Mouse (Mus musculus) MEL (cell line): ENCODE data around the gene Zfp646. TPM values are rescaled to one million over a fixed set of nuclear protein-coding genes. Genes with fewer than 3 reads are reported as not detected.

Experiments used
- DNase-seq: peaks from one replicate; pipeline ENCODE4 v3.0.0; 2011; ENCODE audit warnings: low read depth, low spot score
- H3K27ac ChIP-seq: 2 replicates; pipeline ENCODE4 v1.5.1; 2012; ENCODE audit warnings: low read depth, mild to moderate bottlenecking, control low read depth, low read length, moderate library complexity; ENCODE audit not compliant: control insufficient read depth
- H3K27me3 ChIP-seq, 2 experiments: fragments of 150-350 bp in 1 of 2; sonication (generic) in 1 of 2; 2 replicates each; pipeline ENCODE4 v1.6.1; 2012; ENCODE audit warnings: low read length in 2 of 2, mild to moderate bottlenecking in 2 of 2, improper control_type of control experiment in 1 of 2, moderate library complexity in 1 of 2; ENCODE audit not compliant: insufficient read depth in 2 of 2, control insufficient read depth in 1 of 2
- H3K36me3 ChIP-seq, 2 experiments: 2 replicates each; pipeline ENCODE4 v1.6.1; 2012 to 2014; ENCODE audit warnings: low read length in 2 of 2, improper control_type of control experiment in 1 of 2, inconsistent platforms in 1 of 2, mild to moderate bottlenecking in 1 of 2; ENCODE audit not compliant: insufficient read depth in 2 of 2, control insufficient read depth in 1 of 2
- H3K4me1 ChIP-seq, 2 experiments: fragments of 150-350 bp in 1 of 2; sonication (generic) in 1 of 2; 2 replicates each; pipeline ENCODE4 v1.6.1; 2012; ENCODE audit warnings: low read length in 2 of 2, improper control_type of control experiment in 1 of 2, mild to moderate bottlenecking in 1 of 2; ENCODE audit not compliant: insufficient read depth in 2 of 2, control insufficient read depth in 1 of 2
- H3K4me3 ChIP-seq, 2 experiments: fragments of 150-350 bp in 1 of 2; sonication (generic) in 1 of 2; 2 replicates each; pipeline ENCODE4 v1.5.1; 2012; ENCODE audit warnings: low read depth in 2 of 2, low read length in 2 of 2, mild to moderate bottlenecking in 2 of 2, moderate library complexity in 2 of 2, control low read depth in 1 of 2, improper control_type of control experiment in 1 of 2; ENCODE audit not compliant: control insufficient read depth in 1 of 2, insufficient read depth in 1 of 2
- H3K79me2 ChIP-seq: 2 replicates; pipeline ENCODE4 v1.6.1; 2012; ENCODE audit warnings: mild to moderate bottlenecking, low read length, moderate library complexity; ENCODE audit not compliant: control insufficient read depth, poor library complexity, insufficient read depth
- H3K9ac ChIP-seq: 2 replicates; pipeline ENCODE4 v1.6.1; 2012; ENCODE audit warnings: low read depth, mild to moderate bottlenecking, control low read depth, low read length, moderate library complexity; ENCODE audit not compliant: control insufficient read depth, poor library complexity, severe bottlenecking
- H3K9me3 ChIP-seq: fragments of 150-350 bp; sonication (generic); replicated peaks from 2 replicates; pipeline ENCODE4 v1.6.1; 2012; ENCODE audit warnings: mild to moderate bottlenecking, low read length, improper control_type of control experiment, moderate library complexity; ENCODE audit not compliant: insufficient read depth
- BHLHE40 ChIP-seq: IDR thresholded peaks from 2 replicates; pipeline ENCODE4 v1.6.1; 2012; ENCODE audit warnings: low read depth, mild to moderate bottlenecking, inconsistent platforms, low read length, improper control_type of control experiment, borderline replicate concordance
- CHD1 ChIP-seq: IDR thresholded peaks from 2 replicates; pipeline ENCODE4 v1.6.1; 2012; ENCODE audit warnings: low read depth, mild to moderate bottlenecking, inconsistent platforms, low read length, improper control_type of control experiment
- CHD2 ChIP-seq: IDR thresholded peaks from 2 replicates; pipeline ENCODE4 v1.6.1; 2011; ENCODE audit warnings: low read length, improper control_type of control experiment
- CTCF ChIP-seq, 3 experiments: IDR thresholded peaks in 2 of 3; conservative IDR thresholded peaks in 1 of 3; 2 replicates each; pipeline ENCODE4 v1.5.1; 2011 to 2012; ENCODE audit warnings: low read length in 3 of 3, low read depth in 2 of 3, mild to moderate bottlenecking in 2 of 3, improper control_type of control experiment in 1 of 3, inconsistent platforms in 1 of 3, mixed read lengths in 1 of 3, moderate library complexity in 1 of 3; ENCODE audit not compliant: control insufficient read depth in 1 of 3, insufficient read depth in 1 of 3, poor library complexity in 1 of 3, severe bottlenecking in 1 of 3
- E2F4 ChIP-seq: IDR thresholded peaks from 2 replicates; pipeline ENCODE4 v1.6.1; 2011; ENCODE audit warnings: low read depth, low read length, improper control_type of control experiment, borderline replicate concordance
- ELF1 ChIP-seq: IDR thresholded peaks from 2 replicates; pipeline ENCODE4 v1.6.1; 2014; ENCODE audit warnings: low read depth, mild to moderate bottlenecking, inconsistent platforms, low read length, improper control_type of control experiment, moderate library complexity
- EP300 ChIP-seq, 2 experiments: IDR thresholded peaks; 2 replicates each; pipeline ENCODE4 v1.6.1; 2011; ENCODE audit warnings: improper control_type of control experiment in 2 of 2, low read length in 2 of 2, low read depth in 1 of 2, mild to moderate bottlenecking in 1 of 2
- ETS1 ChIP-seq: IDR thresholded peaks from 2 replicates; pipeline ENCODE4 v1.6.1; 2012; ENCODE audit warnings: low read depth, mild to moderate bottlenecking, inconsistent platforms, low read length, improper control_type of control experiment, moderate library complexity
- GABPA ChIP-seq: IDR thresholded peaks from 2 replicates; pipeline ENCODE4 v1.6.1; 2012; ENCODE audit warnings: low read depth, mild to moderate bottlenecking, inconsistent platforms, low read length, improper control_type of control experiment, moderate library complexity
- GATA1 ChIP-seq: IDR thresholded peaks from 2 replicates; pipeline ENCODE4 v1.6.1; 2011; ENCODE audit warnings: low read depth, low read length, improper control_type of control experiment
- HCFC1 ChIP-seq: IDR thresholded peaks from 2 replicates; pipeline ENCODE4 v1.6.1; 2012; ENCODE audit warnings: low read depth, mild to moderate bottlenecking, inconsistent platforms, low read length, improper control_type of control experiment, moderate library complexity
- JUND ChIP-seq: IDR thresholded peaks from 2 replicates; pipeline ENCODE4 v1.6.1; 2011; ENCODE audit warnings: low read depth, mild to moderate bottlenecking, improper control_type of control experiment, low read length
- KAT2A ChIP-seq: conservative IDR thresholded peaks from 2 replicates; pipeline ENCODE4 v1.6.1; 2012; ENCODE audit warnings: low read depth, low read length, improper control_type of control experiment, inconsistent platforms
- MAFK ChIP-seq: IDR thresholded peaks from 2 replicates; pipeline ENCODE4 v1.6.1; 2011; ENCODE audit warnings: low read depth, mild to moderate bottlenecking, low read length, improper control_type of control experiment, borderline replicate concordance
- MAX ChIP-seq: IDR thresholded peaks from 2 replicates; pipeline ENCODE4 v1.6.1; 2011; ENCODE audit warnings: low read length, improper control_type of control experiment
- MEF2A ChIP-seq: IDR thresholded peaks from 2 replicates; pipeline ENCODE4 v1.6.1; 2014; ENCODE audit warnings: low read depth, mild to moderate bottlenecking, inconsistent platforms, low read length, improper control_type of control experiment; ENCODE audit not compliant: poor library complexity, insufficient replicate concordance, severe bottlenecking; ENCODE audit errors: extremely low read depth
- MXI1 ChIP-seq: IDR thresholded peaks from 2 replicates; pipeline ENCODE4 v1.6.1; 2011; ENCODE audit warnings: mild to moderate bottlenecking, low read depth, low read length, improper control_type of control experiment
- MYB ChIP-seq: IDR thresholded peaks from 2 replicates; pipeline ENCODE4 v1.6.1; 2011; ENCODE audit warnings: mild to moderate bottlenecking, low read depth, low read length, improper control_type of control experiment
- MYC ChIP-seq: IDR thresholded peaks from 2 replicates; pipeline ENCODE4 v1.6.1; 2011; ENCODE audit warnings: low read depth, mild to moderate bottlenecking, low read length, improper control_type of control experiment, moderate library complexity
- NELFE ChIP-seq: IDR thresholded peaks from 2 replicates; pipeline ENCODE4 v1.6.1; 2011; ENCODE audit warnings: low read depth, low read length, improper control_type of control experiment
- NRF1 ChIP-seq: IDR thresholded peaks from 2 replicates; pipeline ENCODE4 v1.6.1; 2014; ENCODE audit warnings: low read depth, mild to moderate bottlenecking, inconsistent platforms, low read length, improper control_type of control experiment, moderate library complexity; ENCODE audit not compliant: poor library complexity, insufficient read depth, severe bottlenecking
- POLR2A ChIP-seq, 2 experiments: IDR thresholded peaks; 2 replicates each; pipeline ENCODE4 v1.6.1; 2011 to 2012; ENCODE audit warnings: low read length in 2 of 2, mild to moderate bottlenecking in 2 of 2, control low read depth in 1 of 2, improper control_type of control experiment in 1 of 2, low read depth in 1 of 2, moderate library complexity in 1 of 2; ENCODE audit not compliant: control insufficient read depth in 1 of 2, insufficient read depth in 1 of 2, poor library complexity in 1 of 2
- POLR2AphosphoS2 ChIP-seq: IDR thresholded peaks from 2 replicates; pipeline ENCODE4 v1.6.1; 2011; ENCODE audit warnings: low read length, improper control_type of control experiment
- POLR2AphosphoS5 ChIP-seq: IDR thresholded peaks from 2 replicates; pipeline ENCODE4 v1.6.1; 2012; ENCODE audit warnings: low read depth, borderline replicate concordance, mild to moderate bottlenecking, inconsistent platforms, low read length, moderate library complexity, mixed read lengths
- RAD21 ChIP-seq: IDR thresholded peaks from 2 replicates; pipeline ENCODE4 v1.6.1; 2011; ENCODE audit warnings: mild to moderate bottlenecking, low read depth, low read length, improper control_type of control experiment
- RCOR1 ChIP-seq: IDR thresholded peaks from 2 replicates; pipeline ENCODE4 v1.6.1; 2012; ENCODE audit warnings: low read depth, mild to moderate bottlenecking, inconsistent platforms, low read length, improper control_type of control experiment
- SIN3A ChIP-seq: IDR thresholded peaks from 2 replicates; pipeline ENCODE4 v1.6.1; 2012; ENCODE audit warnings: low read length, improper control_type of control experiment, inconsistent platforms
- SMC3 ChIP-seq: IDR thresholded peaks from 2 replicates; pipeline ENCODE4 v1.6.1; 2011; ENCODE audit warnings: low read depth, low read length, improper control_type of control experiment
- TAL1 ChIP-seq: IDR thresholded peaks from 2 replicates; pipeline ENCODE4 v1.6.1; 2012; ENCODE audit warnings: mild to moderate bottlenecking, inconsistent platforms, low read length, moderate library complexity, mixed read lengths
- TBP ChIP-seq: IDR thresholded peaks from 2 replicates; pipeline ENCODE4 v1.8.0; 2011; ENCODE audit warnings: low read depth, low read length, improper control_type of control experiment
- TCF12 ChIP-seq: IDR thresholded peaks from 2 replicates; pipeline ENCODE4 v1.6.1; 2014; ENCODE audit warnings: low read depth, mild to moderate bottlenecking, inconsistent platforms, low read length, improper control_type of control experiment, moderate library complexity
- UBTF ChIP-seq: IDR thresholded peaks from 2 replicates; pipeline ENCODE4 v1.6.1; 2012; ENCODE audit warnings: low read depth, mild to moderate bottlenecking, inconsistent platforms, low read length, improper control_type of control experiment, moderate library complexity, borderline replicate concordance; ENCODE audit not compliant: insufficient read depth
- USF1 ChIP-seq: IDR thresholded peaks from 2 replicates; pipeline ENCODE4 v1.6.1; 2014; ENCODE audit warnings: low read depth, mild to moderate bottlenecking, inconsistent platforms, low read length, improper control_type of control experiment, moderate library complexity
- USF2 ChIP-seq, 2 experiments: IDR thresholded peaks; 2 replicates each; pipeline ENCODE4 v1.6.1; 2011 to 2012; ENCODE audit warnings: improper control_type of control experiment in 2 of 2, low read length in 2 of 2, borderline replicate concordance in 1 of 2, inconsistent platforms in 1 of 2, low read depth in 1 of 2, mild to moderate bottlenecking in 1 of 2; ENCODE audit not compliant: insufficient read depth in 1 of 2
- ZKSCAN1 ChIP-seq: IDR thresholded peaks from 2 replicates; pipeline ENCODE4 v1.6.1; 2012; ENCODE audit warnings: low read depth, mild to moderate bottlenecking, inconsistent platforms, low read length, improper control_type of control experiment, moderate library complexity
- ZNF384 ChIP-seq: IDR thresholded peaks from 2 replicates; pipeline ENCODE4 v1.6.1; 2012; ENCODE audit warnings: low read depth, mild to moderate bottlenecking, inconsistent platforms, low read length, improper control_type of control experiment
- polyA plus RNA-seq, 2 experiments: library from polyadenylated mRNA; stranded (reverse) in 1 of 2; unstranded in 1 of 2; fragments of >175 nt in 1 of 2; fragments of >200 nt in 1 of 2; gene quantifications; 2 replicates each; pipeline versions ENCODE4 v1.2.1 to v1.2.4; 2012; ENCODE audit warnings: low replicate concordance in 2 of 2, low read depth in 1 of 2; ENCODE audit not compliant: insufficient read length in 2 of 2, insufficient read depth in 1 of 2, missing spikeins in 1 of 2
- total RNA-seq: library from RNA; depleted of rRNA; stranded (reverse); fragments of 300-350 nt; gene quantifications from 2 replicates; pipeline ENCODE4 v1.2.3, GENCODE M21; 2012

Zfp646 gene
- total and polyA plus RNA-seq, 3 experiments: 35.8 to 38.2 TPM; not detected in 1

DNA sequence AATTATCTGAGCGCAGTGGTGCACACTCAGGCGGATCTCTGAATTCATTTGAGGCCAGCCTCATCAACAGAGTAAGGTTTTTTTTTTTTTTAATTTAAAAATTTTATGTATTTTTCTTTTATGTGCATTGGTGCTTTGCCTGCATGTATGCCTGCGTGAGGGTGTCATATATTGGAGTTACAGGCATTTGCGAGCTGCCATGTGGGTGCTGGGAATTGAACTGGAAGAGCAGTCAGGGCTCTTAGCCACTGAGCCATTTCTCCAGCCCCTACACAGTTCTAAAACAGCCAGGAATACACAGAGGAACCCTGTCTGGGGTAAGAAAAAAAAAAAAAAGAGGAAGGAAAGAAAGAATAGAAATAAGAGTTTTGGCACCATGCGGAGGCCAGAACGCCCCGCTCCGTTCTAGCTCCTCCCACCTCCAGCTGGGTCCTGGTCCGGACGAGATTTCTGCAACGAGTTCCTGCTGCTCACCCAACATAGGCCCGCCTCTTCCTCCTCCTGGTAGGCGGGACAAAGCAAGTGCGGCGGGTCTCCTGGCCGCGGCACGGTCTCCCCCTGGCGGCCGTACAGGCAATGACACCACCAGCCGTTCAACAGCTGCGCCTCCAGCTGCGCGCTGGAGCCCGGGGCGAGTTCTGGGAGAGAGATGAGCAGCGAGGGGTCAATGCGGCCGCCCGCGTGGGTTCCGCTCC lies 59.2 kb downstream of the Zfp646 start:
- peaks cover 2 to 7% of the 10 kb centered on the region in 2 experiments; a peak in 3 of 4 replicates for H3K4me1 ChIP-seq
- no peaks in the 10 kb centered on the region for H3K9me3 ChIP-seq
- H3K79me2 ChIP-seq: peaks cover 1% of the 10 kb centered on the region; the same call in 1 of the 2 replicates
- H3K36me3 ChIP-seq: peaks cover 0 to 10% of the 10 kb centered on the region in 2 experiments; a peak in 2 of 4 replicates
- no peaks in the 10 kb centered on the region for H3K27me3 ChIP-seq
- DNase-seq: peak; percentile 98
- H3K9ac ChIP-seq: peak overlapping the region; percentile 92
- peak overlapping the region; percentile 79 to 89 for H3K4me3 ChIP-seq
- H3K27ac ChIP-seq: peak overlapping the region; percentile 88
- TF ChIP-seq JUND: peak; percentile 53; the same call in 1 of the 2 replicates
- no peak for TF ChIP-seq ZKSCAN1
- peak; percentile 96 for TF ChIP-seq SIN3A
- peak; percentile 55 for TF ChIP-seq POLR2AphosphoS2
- no peak for TF ChIP-seq POLR2AphosphoS5
- peak; percentile 92; the same call in 1 of the 2 replicates for TF ChIP-seq CHD1
- TF ChIP-seq BHLHE40: no peak
- no peak for TF ChIP-seq TAL1
- no peak for TF ChIP-seq USF1
- TF ChIP-seq NRF1: peak; percentile 52; the same call in 1 of the 2 replicates
- no peak for TF ChIP-seq E2F4
- TF ChIP-seq MYB: 0 out of 2 replicates have a peak, but pooled peaks have one; percentile 20
- peak; percentile 81 for TF ChIP-seq HCFC1
- TF ChIP-seq EP300 (IDR thresholded peaks at IDR 0.05; ENCODE audit: low read depth in 1 of 2, low read length in 2 of 2): peak; percentile 28 to 35; a peak in 2 of 4 replicates
- peak; percentile 78 to 97 (median 95) for TF ChIP-seq CTCF (IDR thresholded peaks at IDR 0.05 in 2 of 3, conservative IDR thresholded peaks at IDR 0.05 in 1 of 3; ENCODE audit: control insufficient read depth in 1 of 3, insufficient read depth in 1 of 3, low read depth in 2 of 3, low read length in 3 of 3, poor library complexity in 1 of 3, severe bottlenecking in 1 of 3)
- no peak for TF ChIP-seq RCOR1
- no peak for TF ChIP-seq UBTF
- TF ChIP-seq KAT2A: 0 out of 2 replicates have a peak, but pooled peaks have one; percentile 33
- TF ChIP-seq GABPA: no peak
- TF ChIP-seq ETS1: peak; percentile 85
- peak; percentile 97 for TF ChIP-seq MYC
- no peak for TF ChIP-seq MAFK
- peak; percentile 85 for TF ChIP-seq RAD21
- no peak for TF ChIP-seq GATA1
- peak; percentile 84 for TF ChIP-seq NELFE
- TF ChIP-seq SMC3: peak; percentile 91
- no peak for TF ChIP-seq USF2 (IDR thresholded peaks at IDR 0.05; ENCODE audit: borderline replicate concordance in 1 of 2, insufficient read depth in 1 of 2, low read depth in 1 of 2, low read length in 2 of 2)
- no peak for TF ChIP-seq CHD2
- peak; percentile 55 for TF ChIP-seq ELF1
- peak; percentile 82 for TF ChIP-seq MXI1
- TF ChIP-seq MAX: peak; percentile 87
- TF ChIP-seq TCF12: peak; percentile 80
- peak; percentile 50 to 83; a peak in 3 of 4 replicates for TF ChIP-seq POLR2A (IDR thresholded peaks at IDR 0.05; ENCODE audit: control insufficient read depth in 1 of 2, insufficient read depth in 1 of 2, low read depth in 1 of 2, low read length in 2 of 2, poor library complexity in 1 of 2)
- peak; percentile 78 for TF ChIP-seq TBP
- no peak for TF ChIP-seq MEF2A
- peak; percentile 95 for TF ChIP-seq ZNF384
